Mouse (Mus musculus): ENCODE measurements at regions not wholly inside any gene's neighbourhood (a gene's known extent, or its start where the extent isn't known, plus 50 kb on each side); places are given as distances from the start of the nearest gene placed in this dataset.

GRCm38 (mm10) chr4:7666935-7667594 lies 571.8 kb downstream of the Car8 start:
- H3K27ac ChIP-seq (ENCODE audit: control insufficient read depth, insufficient read depth, low read depth, low read length, poor library complexity): no peak overlapping the region
- TF ChIP-seq POLR2A (IDR thresholded peaks at IDR 0.05; ENCODE audit: borderline replicate concordance, control insufficient read depth, low read depth, low read length): no peak
- no peak for TF ChIP-seq CTCF (IDR thresholded peaks at IDR 0.05; ENCODE audit: control insufficient read depth, insufficient read depth, low read length)
- 79% methylated on average over 7 of the region's 7 CpGs for WGBS
- H3K4me1 ChIP-seq (ENCODE audit: control insufficient read depth, insufficient read depth, low read length): no peaks in the 10 kb centered on the region
- H3K4me3 ChIP-seq (replicated peaks; ENCODE audit: control insufficient read depth, low read depth, low read length): no peak overlapping the region

GRCm38 (mm10) chr4:7642878-7643590 lies 595.8 kb downstream of the Car8 start:
- no peak overlapping the region for H3K4me3 ChIP-seq (replicated peaks; ENCODE audit: control insufficient read depth, low read depth, low read length)
- 82% methylated on average over 8 of the region's 8 CpGs for WGBS
- no peak overlapping the region for H3K27ac ChIP-seq (ENCODE audit: control insufficient read depth, insufficient read depth, low read depth, low read length, poor library complexity)
- no peaks in the 10 kb centered on the region for H3K4me1 ChIP-seq (ENCODE audit: control insufficient read depth, insufficient read depth, low read length)
- TF ChIP-seq POLR2A (IDR thresholded peaks at IDR 0.05; ENCODE audit: borderline replicate concordance, control insufficient read depth, low read depth, low read length) (no peak), CTCF (IDR thresholded peaks at IDR 0.05; ENCODE audit: control insufficient read depth, insufficient read depth, low read length) (no peak)

DNA sequence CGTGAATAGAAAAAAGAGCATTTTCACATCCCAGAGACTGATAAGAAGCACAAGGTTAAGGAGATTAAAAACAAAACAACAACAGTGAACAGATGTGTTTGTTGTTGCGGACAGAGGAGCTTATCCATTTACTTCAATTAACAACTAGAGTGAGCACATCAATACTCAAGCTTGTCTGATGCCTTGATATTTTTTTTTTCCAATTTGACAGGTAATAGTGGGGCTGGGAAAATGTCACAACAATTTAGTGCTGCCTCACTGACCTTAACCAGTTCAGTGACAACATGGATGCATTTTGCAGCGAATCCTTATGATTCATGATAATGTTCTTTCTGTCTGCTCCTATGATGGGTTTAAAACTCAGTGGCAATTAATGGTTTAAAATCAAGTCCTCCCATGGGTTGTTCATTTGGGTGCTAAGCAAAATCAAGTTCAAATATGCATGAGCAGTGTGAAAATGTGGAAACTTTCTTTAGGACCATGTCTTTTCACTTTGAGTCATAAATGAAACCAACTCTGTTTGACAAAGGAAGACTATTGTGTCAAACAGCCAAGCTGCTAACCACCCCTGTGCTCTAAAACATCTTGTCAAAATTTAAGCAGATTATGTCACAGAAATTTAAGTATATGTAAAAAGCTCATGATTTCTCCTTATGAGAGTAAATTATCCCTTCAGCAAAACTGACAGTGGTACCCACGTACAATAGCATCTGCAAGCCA lies 641.0 kb downstream of the Car8 start:
- WGBS: 75% methylated on average over 4 of the region's 4 CpGs
- Histone ChIP-seq H3K4me3 (replicated peaks; ENCODE audit: control insufficient read depth, low read depth, low read length) (no peak overlapping the region), H3K27ac (ENCODE audit: control insufficient read depth, insufficient read depth, low read depth, low read length, poor library complexity) (no peak overlapping the region), H3K4me1 (ENCODE audit: control insufficient read depth, insufficient read depth, low read length) (no peaks in the 10 kb centered on the region; the same call in 1 of the 2 replicates)
- no peak for TF ChIP-seq CTCF (IDR thresholded peaks at IDR 0.05; ENCODE audit: control insufficient read depth, insufficient read depth, low read length)
- TF ChIP-seq POLR2A (IDR thresholded peaks at IDR 0.05; ENCODE audit: borderline replicate concordance, control insufficient read depth, low read depth, low read length): no peak

DNA sequence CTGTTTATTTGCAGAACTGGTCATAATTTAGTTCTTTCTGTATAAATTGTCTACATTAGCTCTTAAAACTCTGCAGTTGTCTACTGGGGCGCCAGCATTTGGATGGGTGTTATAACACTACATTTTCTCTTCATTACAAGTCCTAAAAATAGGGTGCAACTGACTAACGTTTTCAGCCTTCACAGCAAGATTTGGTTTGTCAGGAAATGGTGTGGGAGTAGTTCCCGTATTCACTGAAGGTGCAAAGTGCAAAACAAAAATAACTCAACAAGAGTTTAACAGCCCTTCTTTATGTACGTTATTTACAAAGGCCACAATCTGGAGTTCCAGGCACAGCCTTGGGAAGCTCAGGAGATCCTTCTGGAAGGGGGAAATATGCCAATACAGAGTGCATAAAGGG lies 642.7 kb downstream of the Car8 start:
- 7% methylated on average over 4 of the region's 4 CpGs for WGBS

GRCm38 (mm10) chr4:7583851-7584250 lies 655.0 kb downstream of the Car8 start:
- TF ChIP-seq POLR2A (IDR thresholded peaks at IDR 0.05; ENCODE audit: borderline replicate concordance, control insufficient read depth, low read depth, low read length): no peak
- no peak for TF ChIP-seq CTCF (IDR thresholded peaks at IDR 0.05; ENCODE audit: control insufficient read depth, insufficient read depth, low read length)

More for the DNA sequence above, 642.7 kb downstream of the Car8 start:
- TF ChIP-seq CTCF (IDR thresholded peaks at IDR 0.05; ENCODE audit: control insufficient read depth, insufficient read depth, low read length) (no peak), POLR2A (IDR thresholded peaks at IDR 0.05; ENCODE audit: borderline replicate concordance, control insufficient read depth, low read depth, low read length) (no peak)
- H3K27ac ChIP-seq (ENCODE audit: control insufficient read depth, insufficient read depth, low read depth, low read length, poor library complexity): no peak overlapping the region
- no peak overlapping the region for H3K4me3 ChIP-seq (replicated peaks; ENCODE audit: control insufficient read depth, low read depth, low read length)
- no peaks in the 10 kb centered on the region; the same call in 1 of the 2 replicates for H3K4me1 ChIP-seq (ENCODE audit: control insufficient read depth, insufficient read depth, low read length)

DNA sequence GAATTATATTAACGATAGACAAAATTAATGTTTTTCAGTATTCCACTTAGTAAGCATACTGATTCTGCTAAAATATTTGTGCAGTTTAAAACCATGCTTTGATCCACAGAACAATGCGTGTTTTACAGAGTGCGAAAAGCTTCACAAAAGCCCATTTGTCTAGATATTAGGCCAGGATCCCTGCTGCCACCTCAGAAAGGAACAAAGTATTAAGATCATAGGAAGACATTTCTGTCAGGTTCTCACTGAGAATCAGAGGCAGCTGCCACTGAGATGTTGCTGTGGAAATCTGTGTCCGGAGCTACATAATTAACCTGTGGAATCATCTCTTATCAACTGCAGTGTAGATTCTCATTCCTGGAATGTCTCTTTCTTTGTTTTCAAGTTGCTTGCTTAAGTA lies 656.9 kb downstream of the Car8 start:
- TF ChIP-seq CTCF (IDR thresholded peaks at IDR 0.05; ENCODE audit: control insufficient read depth, insufficient read depth, low read length): no peak
- TF ChIP-seq POLR2A (IDR thresholded peaks at IDR 0.05; ENCODE audit: borderline replicate concordance, control insufficient read depth, low read depth, low read length): no peak
- no peak overlapping the region for H3K4me3 ChIP-seq (replicated peaks; ENCODE audit: control insufficient read depth, low read depth, low read length)
- WGBS: 86% methylated on average over 4 of the region's 4 CpGs
- no peak overlapping the region for H3K27ac ChIP-seq (ENCODE audit: control insufficient read depth, insufficient read depth, low read depth, low read length, poor library complexity)
- no peaks in the 10 kb centered on the region for H3K4me1 ChIP-seq (ENCODE audit: control insufficient read depth, insufficient read depth, low read length)

More at GRCm38 (mm10) chr4:7583851-7584250, 655.0 kb downstream of the Car8 start:
- 81% methylated on average over 4 of the region's 4 CpGs for WGBS
- H3K4me1 ChIP-seq (ENCODE audit: control insufficient read depth, insufficient read depth, low read length): no peaks in the 10 kb centered on the region
- no peak overlapping the region for H3K27ac ChIP-seq (ENCODE audit: control insufficient read depth, insufficient read depth, low read depth, low read length, poor library complexity)
- H3K4me3 ChIP-seq (replicated peaks; ENCODE audit: control insufficient read depth, low read depth, low read length): no peak overlapping the region

GRCm38 (mm10) chr4:7581220-7581916 lies 657.5 kb downstream of the Car8 start:
- H3K4me1 ChIP-seq (ENCODE audit: control insufficient read depth, insufficient read depth, low read length): no peaks in the 10 kb centered on the region
- WGBS: 75% methylated on average over 8 of the region's 8 CpGs
- no peak overlapping the region for H3K27ac ChIP-seq (ENCODE audit: control insufficient read depth, insufficient read depth, low read depth, low read length, poor library complexity)

More at GRCm38 (mm10) chr4:7581220-7581916, 657.5 kb downstream of the Car8 start:
- H3K4me3 ChIP-seq (replicated peaks; ENCODE audit: control insufficient read depth, low read depth, low read length): no peak overlapping the region
- TF ChIP-seq POLR2A (IDR thresholded peaks at IDR 0.05; ENCODE audit: borderline replicate concordance, control insufficient read depth, low read depth, low read length) (no peak), CTCF (IDR thresholded peaks at IDR 0.05; ENCODE audit: control insufficient read depth, insufficient read depth, low read length) (no peak)

Data from bone marrow, adult 2 months (tissue).